Mouse (Mus musculus) MEL (cell line): ENCODE measurements at regions not wholly inside any gene's neighbourhood (a gene's known extent, or its start where the extent isn't known, plus 50 kb on each side); places are given as distances from the start of the nearest gene placed in this dataset.

ENCODE experiments used
- CHD2 ChIP-seq: IDR thresholded peaks from 2 replicates; pipeline ENCODE4 v1.6.1; 2011; ENCODE audit warnings: low read length, improper control_type of control experiment
- CTCF ChIP-seq, 3 experiments: IDR thresholded peaks in 2 of 3; conservative IDR thresholded peaks in 1 of 3; 2 replicates each; pipeline ENCODE4 v1.5.1; 2011 to 2012; ENCODE audit warnings: low read length in 3 of 3, low read depth in 2 of 3, mild to moderate bottlenecking in 2 of 3, improper control_type of control experiment in 1 of 3, inconsistent platforms in 1 of 3, mixed read lengths in 1 of 3, moderate library complexity in 1 of 3; ENCODE audit not compliant: control insufficient read depth in 1 of 3, insufficient read depth in 1 of 3, poor library complexity in 1 of 3, severe bottlenecking in 1 of 3
- ELF1 ChIP-seq: IDR thresholded peaks from 2 replicates; pipeline ENCODE4 v1.6.1; 2014; ENCODE audit warnings: low read depth, mild to moderate bottlenecking, inconsistent platforms, low read length, improper control_type of control experiment, moderate library complexity
- EP300 ChIP-seq, 2 experiments: IDR thresholded peaks; 2 replicates each; pipeline ENCODE4 v1.6.1; 2011; ENCODE audit warnings: improper control_type of control experiment in 2 of 2, low read length in 2 of 2, low read depth in 1 of 2, mild to moderate bottlenecking in 1 of 2
- MAX ChIP-seq: IDR thresholded peaks from 2 replicates; pipeline ENCODE4 v1.6.1; 2011; ENCODE audit warnings: low read length, improper control_type of control experiment
- POLR2A ChIP-seq, 2 experiments: IDR thresholded peaks; 2 replicates each; pipeline ENCODE4 v1.6.1; 2011 to 2012; ENCODE audit warnings: low read length in 2 of 2, mild to moderate bottlenecking in 2 of 2, control low read depth in 1 of 2, improper control_type of control experiment in 1 of 2, low read depth in 1 of 2, moderate library complexity in 1 of 2; ENCODE audit not compliant: control insufficient read depth in 1 of 2, insufficient read depth in 1 of 2, poor library complexity in 1 of 2
- USF1 ChIP-seq: IDR thresholded peaks from 2 replicates; pipeline ENCODE4 v1.6.1; 2014; ENCODE audit warnings: low read depth, mild to moderate bottlenecking, inconsistent platforms, low read length, improper control_type of control experiment, moderate library complexity
- ZC3H11A ChIP-seq: IDR thresholded peaks from 2 replicates; pipeline ENCODE4 v1.6.1; 2012; ENCODE audit warnings: low read depth, mild to moderate bottlenecking, inconsistent platforms, low read length, improper control_type of control experiment
- ZMIZ1 ChIP-seq: IDR thresholded peaks from 2 replicates; pipeline ENCODE4 v1.6.1; 2012; ENCODE audit warnings: low read depth, mild to moderate bottlenecking, inconsistent platforms, low read length, improper control_type of control experiment, moderate library complexity
- ZNF384 ChIP-seq: IDR thresholded peaks from 2 replicates; pipeline ENCODE4 v1.6.1; 2012; ENCODE audit warnings: low read depth, mild to moderate bottlenecking, inconsistent platforms, low read length, improper control_type of control experiment

DNA sequence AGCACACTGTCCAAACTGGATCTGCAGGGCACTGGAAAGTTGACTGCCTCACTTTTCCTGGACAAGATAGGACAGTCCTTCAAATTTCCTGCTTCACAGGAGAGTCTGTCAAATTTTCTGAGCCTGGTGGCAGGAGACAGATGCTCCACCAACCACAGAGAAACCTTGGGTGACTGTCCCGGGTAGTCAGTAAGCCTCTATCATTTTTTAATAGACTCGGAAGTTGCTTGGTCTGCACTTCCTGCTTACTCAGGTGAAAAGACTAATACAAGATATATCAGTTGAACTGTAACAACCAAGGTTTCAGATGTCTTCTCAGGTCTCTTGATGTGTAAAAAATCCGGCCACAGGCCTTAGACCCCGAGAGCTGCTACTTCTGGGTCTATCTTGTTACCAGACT lies 58.8 kb downstream of the Degs1 start:
- TF ChIP-seq POLR2A (IDR thresholded peaks at IDR 0.05; ENCODE audit: control insufficient read depth in 1 of 2, insufficient read depth in 1 of 2, low read depth in 1 of 2, low read length in 2 of 2, poor library complexity in 1 of 2) = no peak
- TF ChIP-seq CTCF (IDR thresholded peaks at IDR 0.05 in 2 of 3, conservative IDR thresholded peaks at IDR 0.05 in 1 of 3; ENCODE audit: control insufficient read depth in 1 of 3, insufficient read depth in 1 of 3, low read depth in 2 of 3, low read length in 3 of 3, poor library complexity in 1 of 3, severe bottlenecking in 1 of 3) = no peak
- TF ChIP-seq ZC3H11A = no peak
- TF ChIP-seq EP300 (IDR thresholded peaks at IDR 0.05; ENCODE audit: low read depth in 1 of 2, low read length in 2 of 2) = no peak
- no peak for TF ChIP-seq USF1
- no peak for TF ChIP-seq CHD2
- TF ChIP-seq ZMIZ1 = no peak
- TF ChIP-seq ELF1 = no peak
- TF ChIP-seq ZNF384 = no peak
- no peak for TF ChIP-seq MAX
